Mouse (Mus musculus) neutrophil, adult 65 days (primary cell): ENCODE data around the gene Heatr6. TPM values are rescaled to one million over a fixed set of nuclear protein-coding genes. Genes with fewer than 3 reads are reported as not detected.

Experiments used
- total RNA-seq: library from RNA; stranded (reverse); gene quantifications from 2 replicates; pipeline ENCODE4 v1.2.4, GENCODE M21; 2023

The Heatr6 gene
- total RNA-seq = 28.1 and 35.7 TPM in 2 replicates

DNA sequence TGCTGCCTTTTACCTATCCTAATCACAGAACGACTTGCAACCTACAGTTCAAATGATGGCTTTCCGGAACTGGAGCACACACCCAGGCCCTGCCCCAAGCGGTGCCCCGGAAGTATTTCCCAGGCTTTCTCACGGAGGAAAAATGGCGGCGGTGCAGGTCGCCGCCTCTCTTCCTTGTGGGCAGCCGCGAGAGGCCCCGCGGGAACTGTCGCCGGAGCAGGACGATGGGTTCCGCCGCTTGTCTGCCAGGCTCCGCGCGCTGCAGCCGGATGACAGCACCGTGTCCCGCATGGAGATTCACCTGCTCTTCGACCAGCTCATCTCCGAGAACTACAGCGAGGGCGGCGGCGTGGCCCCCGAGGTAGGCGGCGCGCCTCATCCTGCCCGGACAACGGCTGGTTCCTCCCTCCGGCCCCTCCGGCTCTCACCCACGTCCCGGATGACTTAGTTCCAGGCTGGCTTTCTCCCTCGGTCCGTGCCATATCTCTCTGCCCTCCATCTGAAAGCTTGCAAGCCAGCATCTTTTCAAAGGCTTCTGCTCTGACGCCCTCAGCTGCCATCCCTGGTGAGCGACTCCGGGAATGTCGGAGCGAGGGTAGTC is at the start of gene Heatr6:
Heatr6 (plus strand) TSS at position 116 of the 601 bp plus-strand sequence.

DNA sequence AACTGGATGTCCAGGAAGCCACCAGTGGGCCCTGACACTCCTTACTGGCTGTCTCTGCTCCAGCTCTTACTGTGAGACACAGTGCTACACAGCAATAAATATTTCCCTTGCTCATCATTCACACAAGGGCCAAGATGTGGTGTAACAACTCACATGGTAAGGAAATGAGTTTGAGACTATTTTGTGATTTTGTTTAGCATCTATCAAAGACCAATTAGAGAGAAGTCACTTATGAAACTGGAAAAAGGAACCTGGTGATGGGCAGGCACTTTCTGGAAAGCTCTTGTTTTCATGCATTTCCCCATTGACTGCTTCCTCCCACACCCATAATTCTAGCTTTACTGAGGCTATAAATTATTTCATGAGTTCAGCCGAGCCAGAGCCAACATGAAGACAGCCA is 49.8 kb upstream of the Heatr6 start, which contains the start of gene Wfdc17:
Wfdc17 (plus strand) TSS at position 287 of the 400 bp plus-strand sequence.

DNA sequence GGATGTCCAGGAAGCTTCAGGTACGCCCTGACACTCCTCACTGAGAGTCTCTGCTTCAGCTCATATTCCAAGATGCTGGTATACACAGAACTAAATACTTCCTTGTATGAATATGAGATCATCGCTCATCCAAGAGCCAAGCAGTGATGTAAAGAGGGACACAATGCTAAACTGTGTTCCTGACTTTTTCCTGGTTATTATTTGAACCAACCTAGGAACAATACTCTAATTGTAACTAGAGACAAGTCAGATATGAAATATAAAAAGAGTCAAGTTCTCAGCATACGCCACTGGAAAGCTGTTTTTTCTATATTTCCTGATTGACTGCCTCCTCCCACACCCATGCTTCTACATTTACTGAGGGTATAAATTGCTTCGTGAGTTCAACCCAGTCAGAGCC is 44.8 kb upstream of the Heatr6 start, which contains the start of gene Wfdc18:
Wfdc18 (plus strand) TSS at position 301 of the 400 bp plus-strand sequence.

DNA sequence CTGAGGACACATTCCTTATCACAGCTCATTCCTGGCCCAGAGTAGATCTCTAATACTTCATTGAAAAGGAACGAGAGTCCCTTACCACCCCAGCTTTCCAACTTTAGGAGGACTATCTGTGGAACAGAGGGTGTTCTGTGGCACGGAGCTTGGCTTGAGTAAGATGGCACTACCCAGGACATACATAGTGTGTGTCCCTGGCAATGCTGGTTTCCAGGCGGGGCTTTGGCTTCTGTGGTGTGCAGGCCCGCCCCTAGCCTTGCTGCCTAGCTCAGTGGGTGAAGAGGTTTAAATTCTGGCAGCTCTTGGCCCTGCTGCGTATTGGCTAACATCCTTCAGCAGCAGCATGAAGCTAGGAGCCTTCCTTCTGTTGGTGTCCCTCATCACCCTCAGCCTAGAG is 6.8 kb upstream of the Heatr6 start, which contains the start of gene Wfdc21:
Wfdc21 (plus strand) TSS at position 260 of the 400 bp plus-strand sequence.

Other genes with a start within 250 kb of the Heatr6 start
- gene Heatr9, start 231.5 kb upstream of the Heatr6 start, total RNA-seq = not detected in 2 replicates
- gene Ccl5, start 223.2 kb upstream of the Heatr6 start, total RNA-seq = not detected in 2 replicates
- 59.9 and 130 TPM in 2 replicates for gene Ccl9, start 175.1 kb upstream of the Heatr6 start, total RNA-seq
- 672 and 1,042 TPM in 2 replicates for gene Ccl6, start 160.6 kb upstream of the Heatr6 start, total RNA-seq
- not detected in 2 replicates for gene Rpl9-ps1, start 108.1 kb upstream of the Heatr6 start, total RNA-seq
- 78.2 and 98.1 TPM in 2 replicates for gene Ccl3, start 104.3 kb upstream of the Heatr6 start, total RNA-seq
- 18.8 and 19.9 TPM in 2 replicates for gene Ccl4, start 91.1 kb upstream of the Heatr6 start, total RNA-seq
- gene Wfdc17, start 49.7 kb upstream of the Heatr6 start, total RNA-seq = 38.1 and 51.9 TPM in 2 replicates
- gene Wfdc18, start 44.7 kb upstream of the Heatr6 start, total RNA-seq = not detected in 2 replicates
- 677 and 813 TPM in 2 replicates for gene Wfdc21, start 6.8 kb upstream of the Heatr6 start, total RNA-seq
- gene Hnf1b, start 96.4 kb downstream of the Heatr6 start, total RNA-seq = not detected in 2 replicates
- 25.2 and 26.1 TPM in 2 replicates for gene Ddx52, start 188.4 kb downstream of the Heatr6 start, total RNA-seq
- 36.6 and 45.6 TPM in 2 replicates for gene Synrg, start 210.7 kb downstream of the Heatr6 start, total RNA-seq